In the genomic region with DNA sequence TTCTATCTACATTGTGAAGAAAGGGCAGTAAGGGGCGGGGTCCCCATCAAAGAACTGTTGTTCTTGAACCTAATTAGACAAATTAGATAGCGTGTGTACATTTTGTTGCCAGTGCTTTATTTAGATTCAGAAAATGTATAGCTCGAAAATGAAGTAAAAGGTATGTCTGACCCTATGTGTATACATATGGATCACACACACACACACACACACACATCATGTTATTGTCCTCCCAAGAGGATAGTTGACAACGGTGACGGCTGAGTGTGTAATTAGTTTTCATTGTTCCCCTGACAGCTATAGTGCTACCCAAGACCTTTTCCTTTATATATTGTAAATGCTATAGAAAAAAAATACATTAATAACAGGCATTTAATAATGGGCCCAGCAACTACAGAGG, we compare ENCODE assay signal across 19 mouse cellular contexts. TPM values are rescaled to one million over a fixed set of nuclear protein-coding genes. Genes with fewer than 3 reads are reported as not detected.
DNase-seq lines count a peak whose midpoint lies in the region; ATAC-seq lines count a peak whose summit lies in the region.
"Had no signal": no experiment of that assay in that cellular context is flagged by ENCODE, and none has a peak within 500 bp of the region (broad histone marks: within the 10 kb centered on the region; RNA-seq: fewer than 3 reads in every experiment).

No protein-coding gene starts in this region.

- H3K4me3 ChIP-seq in hindbrain, embryonic 11.5 days (ENCODE audit: low read depth, low read length) = no peak overlapping the region
- H3K4me3 ChIP-seq in hindbrain, embryonic 16.5 days (ENCODE audit: low read length) = no peak overlapping the region
- H3K4me3 ChIP-seq in midbrain, embryonic 13.5 days (replicated peaks) = no peak overlapping the region
- no peak overlapping the region for H3K4me3 ChIP-seq in midbrain, embryonic 10.5 days
- no peak overlapping the region for H3K4me3 ChIP-seq in kidney, embryonic 16.5 days (ENCODE audit: low read length)
- H3K4me3 ChIP-seq: embryonic facial prominence, embryonic 10.5 days; forebrain, embryonic 15.5 days; heart, embryonic 10.5 days; hindbrain, embryonic 15.5 days had no signal

- DNase-seq in hindbrain, embryonic 11.5 days (ENCODE audit: low spot score) = no peak
- DNase-seq in midbrain, embryonic 10.5 days (ENCODE audit: low spot score) = no peak
- peak; percentile 62 for DNase-seq in retina, embryonic 14.5 days (ENCODE audit: low spot score)
- DNase-seq: adrenal gland, adult 2 months; adrenal gland, postnatal 36 days; cerebellum, adult 2 months; cerebellum, postnatal 10 days; gastrocnemius, postnatal 10 days; heart, adult 18-20 months; heart, postnatal 10 days; heart, postnatal 4 days had no signal

- ATAC-seq in hindbrain, embryonic 11.5 days (ENCODE audit: low FRiP score) = peak; percentile 72; the same call in 1 of the 2 replicates
- no peak for ATAC-seq in hindbrain, embryonic 16.5 days
- no peak for ATAC-seq in midbrain, embryonic 13.5 days
- no peak for ATAC-seq in kidney, embryonic 16.5 days (ENCODE audit: low FRiP score, low TSS enrichment)
- ATAC-seq: inflammation-experienced regulatory T-cells, adult 6 months had no signal

- 45% methylated on average over 5 of the region's 5 CpGs for WGBS in hindbrain, embryonic 11.5 days
- 37% methylated on average over 5 of the region's 5 CpGs for WGBS in hindbrain, embryonic 16.5 days
- 41% methylated on average over 5 of the region's 5 CpGs for WGBS in midbrain, embryonic 13.5 days
- 60% methylated on average over 5 of the region's 5 CpGs for WGBS in midbrain, embryonic 10.5 days
- 88% methylated on average over 5 of the region's 5 CpGs for WGBS in kidney, embryonic 16.5 days

- 0 out of 2 replicates have a peak, but pooled peaks cover 6% of the 10 kb centered on the region for H3K4me1 ChIP-seq in hindbrain, embryonic 11.5 days (replicated peaks; ENCODE audit: control insufficient read depth, insufficient read depth, low read length)
- no peaks in the 10 kb centered on the region; the same call in 1 of the 2 replicates for H3K4me1 ChIP-seq in hindbrain, embryonic 16.5 days (ENCODE audit: control insufficient read depth, insufficient read depth, low read depth, low read length)
- peaks cover 39% of the 10 kb centered on the region for H3K4me1 ChIP-seq in midbrain, embryonic 13.5 days (replicated peaks)
- peaks cover 54% of the 10 kb centered on the region for H3K4me1 ChIP-seq in midbrain, embryonic 10.5 days
- 0 out of 2 replicates have a peak, but pooled peaks cover 7% of the 10 kb centered on the region for H3K4me1 ChIP-seq in kidney, embryonic 16.5 days (ENCODE audit: insufficient read depth, low read length)

- no peaks in the 10 kb centered on the region for H3K27me3 ChIP-seq in hindbrain, embryonic 11.5 days (ENCODE audit: control insufficient read depth, insufficient read depth, low read length)
- H3K27me3 ChIP-seq in hindbrain, embryonic 16.5 days (replicated peaks; ENCODE audit: control insufficient read depth, insufficient read depth, low read length) = 0 out of 2 replicates have a peak, but pooled peaks cover 2% of the 10 kb centered on the region
- peaks cover 5% of the 10 kb centered on the region; the same call in 1 of the 2 replicates for H3K27me3 ChIP-seq in midbrain, embryonic 13.5 days
- H3K27me3 ChIP-seq in midbrain, embryonic 10.5 days (ENCODE audit: low read depth, poor library complexity, severe bottlenecking) = peaks cover 29% of the 10 kb centered on the region
- H3K27me3 ChIP-seq in kidney, embryonic 16.5 days (ENCODE audit: insufficient read depth, low read length) = no peaks in the 10 kb centered on the region
- H3K27me3 ChIP-seq: hindbrain, embryonic 15.5 days had no signal

- H3K9ac ChIP-seq in hindbrain, embryonic 11.5 days (ENCODE audit: low read depth, low read length) = no peak overlapping the region
- no peak overlapping the region for H3K9ac ChIP-seq in hindbrain, embryonic 16.5 days (ENCODE audit: low read depth, low read length)
- H3K9ac ChIP-seq in midbrain, embryonic 13.5 days (replicated peaks) = no peak overlapping the region
- H3K9ac ChIP-seq in kidney, embryonic 16.5 days (replicated peaks; ENCODE audit: low read length) = no peak overlapping the region
- H3K9ac ChIP-seq: forebrain, embryonic 15.5 days; hindbrain, embryonic 15.5 days had no signal

- no peaks in the 10 kb centered on the region for H3K9me3 ChIP-seq in hindbrain, embryonic 11.5 days (ENCODE audit: control insufficient read depth, low read length)
- no peaks in the 10 kb centered on the region for H3K9me3 ChIP-seq in hindbrain, embryonic 16.5 days (ENCODE audit: control insufficient read depth, low read length)
- no peaks in the 10 kb centered on the region for H3K9me3 ChIP-seq in midbrain, embryonic 13.5 days
- H3K9me3 ChIP-seq in midbrain, embryonic 10.5 days (replicated peaks) = no peaks in the 10 kb centered on the region
- H3K9me3 ChIP-seq in kidney, embryonic 16.5 days (ENCODE audit: low read length) = no peaks in the 10 kb centered on the region
- H3K9me3 ChIP-seq: embryonic facial prominence, embryonic 10.5 days; forebrain, embryonic 15.5 days; heart, embryonic 10.5 days; hindbrain, embryonic 15.5 days had no signal

- H3K4me2 ChIP-seq in hindbrain, embryonic 11.5 days (replicated peaks; ENCODE audit: low read depth, low read length) = no peak overlapping the region
- H3K4me2 ChIP-seq in hindbrain, embryonic 16.5 days (ENCODE audit: low read length) = no peak overlapping the region
- H3K4me2 ChIP-seq in midbrain, embryonic 13.5 days (replicated peaks) = peak overlapping the region; percentile 51
- no peak overlapping the region for H3K4me2 ChIP-seq in kidney, embryonic 16.5 days (replicated peaks; ENCODE audit: low read depth, low read length)
- H3K4me2 ChIP-seq: forebrain, embryonic 15.5 days; hindbrain, embryonic 15.5 days had no signal

- H3K36me3 ChIP-seq in hindbrain, embryonic 11.5 days (ENCODE audit: control insufficient read depth, insufficient read depth, low read length) = no peaks in the 10 kb centered on the region
- no peaks in the 10 kb centered on the region for H3K36me3 ChIP-seq in hindbrain, embryonic 16.5 days (ENCODE audit: control insufficient read depth, insufficient read depth, low read length)
- H3K36me3 ChIP-seq in midbrain, embryonic 13.5 days = no peaks in the 10 kb centered on the region
- H3K36me3 ChIP-seq in midbrain, embryonic 10.5 days = peaks cover 13% of the 10 kb centered on the region; the same call in 1 of the 2 replicates
- H3K36me3 ChIP-seq in kidney, embryonic 16.5 days (ENCODE audit: insufficient read depth, low read length) = no peaks in the 10 kb centered on the region
- H3K36me3 ChIP-seq: embryonic facial prominence, embryonic 10.5 days; forebrain, embryonic 15.5 days; heart, embryonic 10.5 days; hindbrain, embryonic 15.5 days had no signal

- H3K27ac ChIP-seq in hindbrain, embryonic 11.5 days (ENCODE audit: low read depth, low read length) = no peak overlapping the region
- no peak overlapping the region for H3K27ac ChIP-seq in hindbrain, embryonic 16.5 days (ENCODE audit: low read depth, low read length)
- no peak overlapping the region; the same call in 1 of the 2 replicates for H3K27ac ChIP-seq in midbrain, embryonic 13.5 days
- no peak overlapping the region for H3K27ac ChIP-seq in midbrain, embryonic 10.5 days (replicated peaks)
- no peak overlapping the region for H3K27ac ChIP-seq in kidney, embryonic 16.5 days (ENCODE audit: low read length)
- H3K27ac ChIP-seq: embryonic facial prominence, embryonic 10.5 days; forebrain, embryonic 15.5 days; heart, embryonic 10.5 days; hindbrain, embryonic 15.5 days had no signal

RNA-seq across cellular contexts. Expression of a gene that starts 10.7 kb away (rescaled TPM):
- 46.0 and 56.7 TPM in 2 replicates for polyA plus RNA-seq in hindbrain, embryonic 11.5 days (2014; fragmentation: Nextera tagmentation; extraction: Ambion mirVana)
- polyA plus RNA-seq in hindbrain, embryonic 16.5 days (2015; fragmentation: Nextera tagmentation; extraction: Ambion mirVana) = 32.3 and 37.5 TPM in 2 replicates
- polyA plus RNA-seq in midbrain, embryonic 13.5 days (2015; fragmentation: Nextera tagmentation; extraction: Ambion mirVana) = 81.4 and 89.2 TPM in 2 replicates
- 58.8 and 80.0 TPM in 2 replicates for polyA plus RNA-seq in midbrain, embryonic 10.5 days (2016; fragmentation: Nextera tagmentation; extraction: Ambion mirVana)
- polyA plus RNA-seq in kidney, embryonic 16.5 days (2015; fragmentation: Nextera tagmentation; extraction: Ambion mirVana) = 26.9 and 32.4 TPM in 2 replicates
